Mouse (Mus musculus) limb, embryonic 10.5 days (tissue): ENCODE results near the gene Cchcr1. TPM values are rescaled to one million over a fixed set of nuclear protein-coding genes. Genes with fewer than 3 reads are reported as not detected.

Experiments
- DNase-seq: peaks from one replicate; pipeline ENCODE4 v3.0.0-alpha.2; 2017; ENCODE audit warnings: low spot score
- H3K27ac ChIP-seq: fragments of 300-500 bp; sonication (generic); 2 replicates; pipeline ENCODE4 v1.5.1; 2016; ENCODE audit warnings: mild to moderate bottlenecking
- H3K27me3 ChIP-seq: fragments of 300-500 bp; sonication (generic); 2 replicates; pipeline ENCODE4 v1.6.1; 2016; ENCODE audit warnings: low read depth, mild to moderate bottlenecking; ENCODE audit not compliant: poor library complexity, severe bottlenecking
- H3K36me3 ChIP-seq: fragments of 300-500 bp; sonication (generic); 2 replicates; pipeline ENCODE4 v1.6.1; 2016; ENCODE audit warnings: mild to moderate bottlenecking, moderate library complexity
- H3K4me1 ChIP-seq: fragments of 300-500 bp; sonication (generic); 2 replicates; pipeline ENCODE4 v1.6.1; 2016
- H3K4me3 ChIP-seq: fragments of 300-500 bp; sonication (generic); 2 replicates; pipeline ENCODE4 v1.5.1; 2016; ENCODE audit warnings: mild to moderate bottlenecking, moderate library complexity
- H3K9me3 ChIP-seq: fragments of 300-500 bp; sonication (generic); replicated peaks from 2 replicates; pipeline ENCODE4 v1.6.1; 2016; ENCODE audit warnings: mild to moderate bottlenecking
- WGBS: fragments of 180-500 bp; shearing (Covaris S2); methylation state at CpG from one replicate; pipeline ENCODE4 v1.1.7; 2016; 5-methylcytosine and 5-hydroxymethylcytosine counted together
- polyA plus RNA-seq: library from polyadenylated mRNA; unstranded; fragments of >200 nt; fragmentation: Nextera tagmentation; extraction: Ambion mirVana; gene quantifications from 2 replicates; pipeline ENCODE4 v1.2.1, GENCODE M21; 2016

The Cchcr1 gene
- polyA plus RNA-seq, 1 experiment from 2014 or later, result 25.5 TPM

DNA sequence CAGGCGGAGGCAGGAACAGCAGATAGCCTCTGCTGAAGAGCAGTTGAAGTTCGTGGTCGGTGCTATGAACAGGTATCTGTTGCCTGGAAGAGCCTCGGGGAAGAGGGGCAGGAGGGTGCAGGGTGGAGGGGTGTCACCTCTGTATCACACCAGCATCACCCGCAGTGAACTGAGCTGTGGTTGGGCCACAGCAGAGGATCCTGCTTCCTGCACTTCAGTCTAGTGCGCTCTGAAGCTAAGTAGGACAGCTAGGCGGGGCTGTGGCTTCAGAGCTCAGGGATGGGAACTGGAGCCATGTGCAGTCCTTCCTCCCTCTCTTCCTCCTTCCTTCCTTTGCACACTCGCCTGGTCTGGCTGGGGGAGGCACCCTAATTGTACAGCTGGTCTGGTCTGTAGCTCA, 9.7 kb downstream of the Cchcr1 start:
- Histone ChIP-seq H3K36me3 (peaks cover 82% of the 10 kb centered on the region), H3K4me3 (no peak overlapping the region), H3K4me1 (no peaks in the 10 kb centered on the region), H3K27me3 (no peaks in the 10 kb centered on the region), H3K9me3 (no peaks in the 10 kb centered on the region), H3K27ac (no peak overlapping the region)
- WGBS, result 81% methylated on average over 8 of the region's 8 CpGs
- DNase-seq, result no peak

- H3K27ac ChIP-seq, result no peak overlapping the region
- DNase-seq, result no peak
- 3% methylated on average over 3 of the region's 3 CpGs for WGBS
- H3K4me1 ChIP-seq, result peaks cover 9% of the 10 kb centered on the region
- no peak overlapping the region for H3K4me3 ChIP-seq
- no peaks in the 10 kb centered on the region for H3K27me3 ChIP-seq
- no peaks in the 10 kb centered on the region for H3K9me3 ChIP-seq
- H3K36me3 ChIP-seq, result peaks cover 36% of the 10 kb centered on the region
These were observed 15.5 kb downstream of the Cchcr1 start for GRCm38 (mm10) chr17:35532360-35532759.

DNA sequence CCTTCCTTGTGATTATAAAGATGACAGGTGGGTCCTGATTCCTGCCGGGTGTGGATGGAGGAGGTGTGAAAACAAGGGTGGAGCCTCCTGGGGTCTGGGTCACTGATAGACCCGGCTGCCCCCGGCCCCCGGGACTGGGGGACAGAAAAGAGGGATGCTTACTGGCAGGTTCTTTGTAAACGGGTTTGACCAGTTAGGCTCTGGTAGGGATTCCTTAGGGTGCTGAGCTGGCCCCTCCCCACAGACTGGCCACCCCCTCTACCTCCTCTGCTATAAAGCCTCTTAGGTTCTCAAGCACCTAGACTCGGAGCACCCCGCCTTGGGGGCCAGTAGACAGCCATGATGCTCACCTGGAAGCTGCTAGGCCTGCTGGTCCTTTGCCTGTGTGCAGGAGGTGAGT, 16.0 kb downstream of the Cchcr1 start, which contains the start of gene Psors1c2:
TSS of gene Psors1c2 (plus strand) at position 301 of the 400 bp plus-strand sequence.
- no peaks in the 10 kb centered on the region for H3K9me3 ChIP-seq
- peaks cover 9% of the 10 kb centered on the region for H3K4me1 ChIP-seq
- H3K27me3 ChIP-seq, result no peaks in the 10 kb centered on the region
- peaks cover 30% of the 10 kb centered on the region for H3K36me3 ChIP-seq
- H3K4me3 ChIP-seq, result no peak within 1 kb of the TSS
- no peak for DNase-seq
- whole genome bisulfite sequencing, result 21% methylated on average over 7 of the region's 7 CpGs
- H3K27ac ChIP-seq, result no peak within 1 kb of the TSS

DNA sequence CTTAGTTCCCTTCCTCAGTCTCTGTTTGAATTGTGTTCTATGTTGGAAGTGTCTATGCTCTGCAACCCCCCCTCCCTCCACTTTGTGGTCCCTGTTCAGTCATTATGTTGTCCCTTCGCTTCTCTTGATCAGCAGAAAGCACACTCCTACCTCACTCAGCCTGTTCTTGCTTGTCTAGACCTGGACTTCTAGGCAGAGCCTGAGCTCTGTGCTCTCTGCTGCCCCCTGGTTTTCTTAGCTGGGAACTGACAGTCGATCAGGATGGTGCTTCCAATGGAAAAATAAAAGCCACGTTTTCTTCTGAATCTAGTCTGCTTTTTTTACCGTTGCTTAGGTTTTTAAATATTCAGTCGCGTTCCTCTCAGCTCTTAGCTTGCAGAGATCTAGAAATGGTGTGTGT, 17.4 kb downstream of the Cchcr1 start:
- 21% methylated on average over 6 of the region's 6 CpGs for WGBS
- DNase-seq, result peak; percentile 76
- peaks cover 16% of the 10 kb centered on the region for H3K36me3 ChIP-seq
- H3K9me3 ChIP-seq, result no peaks in the 10 kb centered on the region
- H3K27me3 ChIP-seq, result no peaks in the 10 kb centered on the region
- no peak overlapping the region for H3K27ac ChIP-seq
- peaks cover 9% of the 10 kb centered on the region for H3K4me1 ChIP-seq
- no peak overlapping the region for H3K4me3 ChIP-seq

DNA sequence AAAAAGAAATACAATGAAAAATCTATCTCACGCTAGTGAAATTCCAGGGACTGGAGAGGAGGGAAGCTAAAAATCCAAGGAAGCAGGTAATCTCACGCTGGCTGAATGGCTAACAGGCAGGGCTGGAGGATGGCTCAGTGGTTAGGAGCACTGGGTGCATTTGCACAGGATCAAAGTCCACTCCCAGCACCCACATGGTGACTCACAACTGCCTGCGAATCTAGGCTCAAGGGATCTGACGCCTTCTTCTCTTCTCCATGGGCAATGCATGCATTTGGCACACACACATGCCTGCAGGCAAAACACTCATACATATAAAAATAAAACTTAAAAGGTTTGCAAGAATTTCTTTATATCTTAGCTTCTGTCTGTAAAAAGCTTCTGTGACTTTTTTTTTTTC, 20.5 kb downstream of the Cchcr1 start:
- DNase-seq, result no peak
- 86% methylated on average over 4 of the region's 4 CpGs for WGBS
- no peak overlapping the region for H3K4me3 ChIP-seq
- no peaks in the 10 kb centered on the region for H3K9me3 ChIP-seq
- H3K27me3 ChIP-seq, result no peaks in the 10 kb centered on the region
- no peaks in the 10 kb centered on the region for H3K36me3 ChIP-seq
- H3K27ac ChIP-seq, result no peak overlapping the region
- peaks cover 6% of the 10 kb centered on the region for H3K4me1 ChIP-seq

DNA sequence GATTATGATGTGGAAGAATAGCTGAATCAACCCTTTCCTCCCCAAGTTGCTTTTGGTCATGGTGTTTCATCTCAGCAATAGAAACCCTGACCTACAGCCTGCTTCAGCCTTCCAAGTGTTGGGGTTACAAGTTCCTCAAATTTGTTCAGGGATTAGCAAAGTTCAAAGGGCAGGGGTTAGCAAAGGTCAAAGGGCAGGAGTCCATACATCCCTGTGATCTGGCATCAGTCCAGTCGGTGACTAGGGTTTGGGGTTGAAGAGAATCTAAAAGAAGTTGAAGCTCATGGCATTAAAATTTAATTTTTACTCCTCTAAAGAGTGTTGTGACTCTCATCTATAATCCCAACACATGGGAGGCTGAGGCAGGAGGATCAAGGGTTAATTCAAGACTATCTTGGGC, 21.6 kb downstream of the Cchcr1 start:
- no peak overlapping the region for H3K27ac ChIP-seq
- no peaks in the 10 kb centered on the region for H3K27me3 ChIP-seq
- DNase-seq, result no peak
- H3K4me1 ChIP-seq, result no peaks in the 10 kb centered on the region
- WGBS, result 72% methylated on average over 1 of the region's 1 CpGs
- H3K36me3 ChIP-seq, result no peaks in the 10 kb centered on the region
- H3K9me3 ChIP-seq, result no peaks in the 10 kb centered on the region
- no peak overlapping the region for H3K4me3 ChIP-seq

DNA sequence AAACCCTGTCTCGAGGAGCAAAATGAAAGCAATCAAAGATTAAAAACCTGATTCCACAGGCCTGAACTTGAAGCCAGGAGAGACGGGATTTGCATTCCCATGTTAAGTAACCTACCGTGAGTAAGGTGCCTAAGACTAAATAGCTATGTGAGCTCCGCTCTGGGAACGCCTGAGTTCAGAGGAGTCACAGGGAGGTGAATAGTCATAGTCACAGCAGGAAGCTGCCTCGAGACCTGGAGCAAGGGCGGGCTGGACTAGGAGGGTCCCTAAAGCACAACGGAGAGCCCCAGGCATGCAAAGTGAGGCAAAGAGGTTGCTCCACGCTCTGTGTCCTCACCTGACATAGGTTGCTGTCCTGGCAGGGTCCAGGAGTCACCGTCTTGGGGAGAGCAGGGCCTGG, 22.6 kb downstream of the Cchcr1 start:
- Histone ChIP-seq H3K36me3 (no peaks in the 10 kb centered on the region), H3K4me1 (no peaks in the 10 kb centered on the region), H3K27ac (no peak overlapping the region), H3K4me3 (no peak overlapping the region), H3K27me3 (no peaks in the 10 kb centered on the region), H3K9me3 (no peaks in the 10 kb centered on the region)
- DNase-seq, result no peak
- WGBS, result 59% methylated on average over 10 of the region's 10 CpGs

DNA sequence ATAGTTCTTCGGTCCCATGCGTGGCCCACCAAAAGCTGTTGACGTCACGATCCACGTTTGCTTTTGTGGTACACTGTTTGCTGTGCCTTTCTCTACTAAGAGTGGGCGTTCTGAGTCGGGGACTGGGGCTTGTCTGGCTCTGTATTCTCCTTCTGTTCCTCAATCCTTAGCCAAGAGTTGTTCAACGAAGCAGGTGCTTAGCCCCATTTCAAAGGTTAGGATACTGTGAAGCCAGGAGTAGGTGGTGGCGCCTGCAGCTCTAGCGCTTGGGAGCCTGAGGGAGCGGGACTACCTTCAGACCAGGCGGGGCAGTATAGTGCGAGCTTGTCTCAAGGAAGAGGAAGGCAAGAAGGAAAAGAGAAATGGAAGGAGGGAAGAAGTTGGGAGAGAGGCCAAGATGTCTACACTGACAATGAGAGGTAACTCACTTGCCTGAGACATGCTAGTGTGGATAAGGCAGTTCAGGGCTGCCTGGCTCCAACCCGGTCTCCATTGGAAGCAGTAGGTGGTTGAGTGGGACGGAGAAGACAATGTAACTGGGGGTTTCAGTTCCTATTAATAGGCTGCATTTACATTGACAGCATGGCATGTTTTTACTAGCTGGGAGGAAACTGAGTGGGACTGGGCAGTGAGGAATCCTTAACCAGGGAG, 26.0 kb downstream of the Cchcr1 start:
- no peaks in the 10 kb centered on the region for H3K27me3 ChIP-seq
- H3K4me1 ChIP-seq, result no peaks in the 10 kb centered on the region; the same call in 1 of the 2 replicates
- no peak overlapping the region for H3K4me3 ChIP-seq
- no peaks in the 10 kb centered on the region for H3K9me3 ChIP-seq
- no peak for DNase-seq
- WGBS, result 83% methylated on average over 15 of the region's 15 CpGs
- H3K27ac ChIP-seq, result no peak overlapping the region
- no peaks in the 10 kb centered on the region for H3K36me3 ChIP-seq

DNA sequence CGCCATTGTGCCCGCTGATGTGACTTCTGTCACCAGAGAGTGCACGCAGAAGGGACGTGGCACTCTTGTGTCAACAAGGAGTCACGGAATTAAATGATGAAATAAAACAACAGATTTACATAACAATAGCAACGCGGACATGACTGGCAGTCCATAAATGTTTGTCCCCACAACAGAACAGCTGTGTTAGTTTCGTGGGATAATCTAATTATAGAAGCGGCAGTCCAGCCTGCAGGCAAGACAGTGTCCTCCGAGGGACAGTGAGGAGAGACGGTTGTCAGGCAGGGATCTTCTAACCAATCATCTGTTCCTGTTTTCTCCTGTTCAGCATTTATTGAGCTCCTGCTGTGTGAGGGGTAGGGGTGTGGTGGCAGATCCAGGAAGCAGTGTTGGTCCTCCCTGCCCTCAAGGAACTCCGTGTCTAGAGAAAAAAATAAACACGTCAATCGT, 26.5 kb downstream of the Cchcr1 start:
- WGBS, result 72% methylated on average over 14 of the region's 14 CpGs
- Histone ChIP-seq H3K4me3 (no peak overlapping the region), H3K27me3 (no peaks in the 10 kb centered on the region), H3K4me1 (no peaks in the 10 kb centered on the region; the same call in 1 of the 2 replicates), H3K36me3 (no peaks in the 10 kb centered on the region), H3K9me3 (no peaks in the 10 kb centered on the region), H3K27ac (no peak overlapping the region)
- no peak for DNase-seq

DNA sequence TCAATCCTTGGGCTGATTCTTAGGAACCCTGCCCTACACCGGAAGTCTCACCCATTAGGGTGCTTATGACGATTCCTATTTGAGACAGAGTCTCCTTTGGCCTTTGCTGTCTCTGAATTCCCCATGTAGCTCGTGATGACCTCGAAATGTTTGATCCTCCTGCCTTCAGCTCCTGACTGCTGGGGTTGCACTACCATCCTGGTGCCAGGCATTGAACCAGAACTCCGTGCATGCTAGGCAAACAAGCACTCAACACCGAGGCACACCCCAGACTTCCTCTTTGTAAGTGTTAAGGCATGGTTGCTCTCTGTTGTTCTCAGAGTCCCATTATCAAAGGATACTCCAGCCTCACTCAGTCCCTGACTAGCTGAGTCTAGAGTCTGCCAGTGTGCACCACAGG, 27.1 kb downstream of the Cchcr1 start:
- WGBS, result 84% methylated on average over 6 of the region's 6 CpGs
- no peaks in the 10 kb centered on the region; the same call in 1 of the 2 replicates for H3K4me1 ChIP-seq
- H3K27ac ChIP-seq, result no peak overlapping the region

GRCm38 (mm10) chr17:35544680-35545079, 27.8 kb downstream of the Cchcr1 start:
- Histone ChIP-seq H3K4me1 (no peaks in the 10 kb centered on the region; the same call in 1 of the 2 replicates), H3K9me3 (no peaks in the 10 kb centered on the region), H3K27ac (no peak overlapping the region), H3K27me3 (no peaks in the 10 kb centered on the region), H3K4me3 (no peak overlapping the region), H3K36me3 (no peaks in the 10 kb centered on the region)
- DNase-seq, result peak; percentile 70
- 34% methylated on average over 6 of the region's 6 CpGs for WGBS

More for the DNA sequence above, 27.1 kb downstream of the Cchcr1 start:
- Histone ChIP-seq H3K27me3 (no peaks in the 10 kb centered on the region), H3K36me3 (no peaks in the 10 kb centered on the region), H3K4me3 (no peak overlapping the region), H3K9me3 (no peaks in the 10 kb centered on the region)
- no peak for DNase-seq

DNA sequence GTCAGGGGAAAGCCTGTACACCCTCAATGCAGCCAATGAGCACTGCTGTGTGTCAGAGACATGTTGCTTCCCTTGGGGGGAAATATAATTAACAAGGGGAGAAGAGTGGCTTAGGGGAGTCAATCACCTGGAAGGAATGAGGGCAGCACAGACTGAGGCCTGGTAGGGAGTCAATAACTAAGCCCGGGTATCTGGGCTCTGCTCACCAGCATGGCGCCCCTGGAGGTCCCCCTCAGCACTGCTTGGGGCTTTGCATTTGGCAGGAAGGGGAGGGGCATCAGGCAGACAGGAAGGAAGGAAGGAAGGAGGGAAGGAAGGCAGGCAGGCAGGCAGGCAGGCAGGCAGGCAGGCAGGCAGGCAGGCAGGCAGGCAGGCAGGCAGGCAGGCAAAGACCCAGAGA, 30.6 kb downstream of the Cchcr1 start:
- no peaks in the 10 kb centered on the region for H3K27me3 ChIP-seq
- H3K36me3 ChIP-seq, result no peaks in the 10 kb centered on the region
- no peak overlapping the region for H3K4me3 ChIP-seq
- no peaks in the 10 kb centered on the region; the same call in 1 of the 2 replicates for H3K4me1 ChIP-seq
- WGBS, result 80% methylated on average over 2 of the region's 2 CpGs
- H3K9me3 ChIP-seq, result no peaks in the 10 kb centered on the region
- no peak overlapping the region for H3K27ac ChIP-seq
- DNase-seq, result no peak

- Histone ChIP-seq H3K27ac (no peak overlapping the region), H3K36me3 (no peaks in the 10 kb centered on the region)
- WGBS, result 22% methylated on average over 5 of the region's 5 CpGs
These were observed 31.7 kb downstream of the Cchcr1 start for GRCm38 (mm10) chr17:35548636-35549035.

More at GRCm38 (mm10) chr17:35548636-35549035, 31.7 kb downstream of the Cchcr1 start:
- Histone ChIP-seq H3K4me3 (no peak overlapping the region), H3K27me3 (no peaks in the 10 kb centered on the region), H3K4me1 (no peaks in the 10 kb centered on the region; the same call in 1 of the 2 replicates), H3K9me3 (no peaks in the 10 kb centered on the region)
- no peak for DNase-seq
